Mouse (Mus musculus) spleen, adult 2 months (tissue): Measurements from ENCODE around the gene Cacnb2.

Experiments
- CTCF ChIP-seq: fragments of 200-500 bp; IDR thresholded peaks from 2 replicates; pipeline ENCODE4 v1.5.1; 2011; ENCODE audit warnings: mild to moderate bottlenecking, inconsistent platforms; ENCODE audit not compliant: insufficient read depth, insufficient read length, insufficient replicate concordance; ENCODE audit errors: extremely low read depth
- POLR2A ChIP-seq: fragments of 200-500 bp; IDR thresholded peaks from 2 replicates; pipeline ENCODE4 v1.6.1; 2011; ENCODE audit warnings: low read depth, low read length, inconsistent platforms

- no peak for TF ChIP-seq CTCF
- no peak for TF ChIP-seq POLR2A
These were observed 167.7 kb downstream of the Cacnb2 start for GRCm38 (mm10) chr2:14770635-14771034.
